Mouse (Mus musculus) spleen, adult 2 months (tissue): Measurements from ENCODE around the gene Ankrd42.

Experiments used
- CTCF ChIP-seq: fragments of 200-500 bp; IDR thresholded peaks from 2 replicates; pipeline ENCODE4 v1.5.1; 2011; ENCODE audit warnings: mild to moderate bottlenecking, inconsistent platforms; ENCODE audit not compliant: insufficient read depth, insufficient read length, insufficient replicate concordance; ENCODE audit errors: extremely low read depth
- POLR2A ChIP-seq: fragments of 200-500 bp; IDR thresholded peaks from 2 replicates; pipeline ENCODE4 v1.6.1; 2011; ENCODE audit warnings: low read depth, low read length, inconsistent platforms

GRCm38 (mm10) chr7:92590842-92591241 is 46.1 kb downstream of the Ankrd42 start:
- no peak for TF ChIP-seq CTCF
- no peak for TF ChIP-seq POLR2A
